Mouse (Mus musculus): ENCODE measurements around the gene Osbpl8. TPM values are rescaled to one million over a fixed set of nuclear protein-coding genes. Genes with fewer than 3 reads are reported as not detected.

Gene Osbpl8
- total and polyA plus RNA-seq, 3 experiments: 12.9 to 26.4 (median 23.4) TPM

DNA sequence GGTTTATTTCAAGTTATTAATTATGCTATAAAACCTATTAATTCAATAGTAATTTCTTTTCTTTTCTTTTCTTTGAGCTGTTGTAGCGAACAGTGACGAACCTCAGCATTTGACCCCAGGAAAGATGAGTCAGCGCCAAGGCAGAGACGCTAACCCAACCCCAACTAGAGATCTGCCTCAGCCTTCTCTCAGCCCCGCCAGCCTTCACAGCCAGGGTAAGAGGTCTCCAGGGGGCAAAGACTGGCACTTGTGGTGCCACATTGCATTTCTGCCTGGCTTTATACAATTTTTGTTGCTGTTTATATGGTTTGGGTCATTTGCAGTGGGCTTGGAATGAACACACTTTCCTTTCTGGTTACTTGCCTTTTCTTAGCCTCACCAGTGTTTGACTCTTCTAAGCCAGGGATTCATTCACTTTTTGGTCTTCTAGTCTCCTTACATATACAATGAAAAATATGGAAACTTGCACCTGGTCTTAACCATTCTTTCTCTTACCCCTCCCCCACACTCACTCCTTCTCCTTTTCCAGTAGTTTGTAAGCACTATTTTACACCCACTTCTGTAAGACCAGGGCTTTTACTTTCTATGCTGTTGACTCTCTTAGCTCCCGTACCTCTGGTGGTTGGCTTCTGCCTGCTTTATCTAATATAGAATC lies 69.1 kb downstream of the Osbpl8 start:
- peak; percentile 76 for DNase-seq (ENCODE audit: extremely low read depth)
- H3K79me2 ChIP-seq (replicated peaks; ENCODE audit: control insufficient read depth, extremely low read depth, insufficient read depth, poor library complexity, severe bottlenecking): peaks cover 18% of the 10 kb centered on the region
- no peak for TF ChIP-seq TBP (conservative IDR thresholded peaks at IDR 0.05; ENCODE audit: low read depth, low read length)
- TF ChIP-seq RCOR1 (conservative IDR thresholded peaks at IDR 0.05; ENCODE audit: low read depth, low read length): peak; percentile 68
- no peak for TF ChIP-seq ZNF384 (IDR thresholded peaks at IDR 0.05; ENCODE audit: low read depth, low read length)
- TF ChIP-seq ETS1 (conservative IDR thresholded peaks at IDR 0.05; ENCODE audit: low read depth, low read length): peak; percentile 49
- no peak for TF ChIP-seq MAZ (IDR thresholded peaks at IDR 0.05; ENCODE audit: low read depth, low read length)
- TF ChIP-seq UBTF (IDR thresholded peaks at IDR 0.05; ENCODE audit: low read depth, low read length): no peak
- peak; percentile 67; the same call in 1 of the 2 replicates for TF ChIP-seq IRF4 (IDR thresholded peaks at IDR 0.05; ENCODE audit: low read depth, low read length)
- 0 out of 2 replicates have a peak, but pooled peaks have one; percentile 19 for TF ChIP-seq JUND (conservative IDR thresholded peaks at IDR 0.05; ENCODE audit: low read depth, low read length)
- TF ChIP-seq MAFK (IDR thresholded peaks at IDR 0.05; ENCODE audit: insufficient replicate concordance, low read length): 0 out of 2 replicates have a peak, but pooled peaks have one; percentile 27
- peak; percentile 69; the same call in 1 of the 2 replicates for TF ChIP-seq CHD2 (IDR thresholded peaks at IDR 0.05; ENCODE audit: low read length)
- 0 out of 2 replicates have a peak, but pooled peaks have one; percentile 39 for TF ChIP-seq KAT2A (IDR thresholded peaks at IDR 0.05; ENCODE audit: insufficient replicate concordance, low read length)
- no peak for TF ChIP-seq PAX5 (IDR thresholded peaks at IDR 0.05; ENCODE audit: low read length)
- peak; percentile 42; the same call in 1 of the 2 replicates for TF ChIP-seq POLR2A (IDR thresholded peaks at IDR 0.05; ENCODE audit: low read depth, low read length)
- in situ Hi-C loops (cut with MboI; ENCODE audit: low pct_ligation_motif_present, low pct_unique_long_range_greater_than_20kb, low sequenced_read_pairs) (no loop called here), dilution Hi-C loops (cut with MboI; ENCODE audit: extremely low pct_ligation_motif_present, extremely low pct_unique_long_range_greater_than_20kb, low sequenced_read_pairs) (no loop called here)
- no peaks in the 10 kb centered on the region for H3K9me3 ChIP-seq (replicated peaks; ENCODE audit: low read length)
- peak overlapping the region; percentile 63 for H3K9ac ChIP-seq (ENCODE audit: insufficient read depth, low read depth)
- peaks cover 7 to 22% of the 10 kb centered on the region in 2 experiments for H3K4me1 ChIP-seq (ENCODE audit: control insufficient read depth in 1 of 2, insufficient read depth in 2 of 2)
- H3K27me3 ChIP-seq (replicated peaks): no peaks in the 10 kb centered on the region
- peaks cover 3 to 10% of the 10 kb centered on the region in 2 experiments for H3K36me3 ChIP-seq (replicated peaks in 1 of 2; ENCODE audit: control insufficient read depth in 1 of 2, insufficient read depth in 1 of 2, low read length in 1 of 2)
- H3K4me3 ChIP-seq (replicated peaks in 1 of 3; ENCODE audit: low read depth in 2 of 3, low read length in 2 of 3, poor library complexity in 1 of 3): peak overlapping the region; percentile 23 to 41 (median 24)
- peak overlapping the region; percentile 94 for H3K4me2 ChIP-seq (ENCODE audit: insufficient read depth, low read depth, poor library complexity, severe bottlenecking)
- peak overlapping the region; percentile 91 for H3K27ac ChIP-seq (ENCODE audit: insufficient read depth, low read depth)

DNA sequence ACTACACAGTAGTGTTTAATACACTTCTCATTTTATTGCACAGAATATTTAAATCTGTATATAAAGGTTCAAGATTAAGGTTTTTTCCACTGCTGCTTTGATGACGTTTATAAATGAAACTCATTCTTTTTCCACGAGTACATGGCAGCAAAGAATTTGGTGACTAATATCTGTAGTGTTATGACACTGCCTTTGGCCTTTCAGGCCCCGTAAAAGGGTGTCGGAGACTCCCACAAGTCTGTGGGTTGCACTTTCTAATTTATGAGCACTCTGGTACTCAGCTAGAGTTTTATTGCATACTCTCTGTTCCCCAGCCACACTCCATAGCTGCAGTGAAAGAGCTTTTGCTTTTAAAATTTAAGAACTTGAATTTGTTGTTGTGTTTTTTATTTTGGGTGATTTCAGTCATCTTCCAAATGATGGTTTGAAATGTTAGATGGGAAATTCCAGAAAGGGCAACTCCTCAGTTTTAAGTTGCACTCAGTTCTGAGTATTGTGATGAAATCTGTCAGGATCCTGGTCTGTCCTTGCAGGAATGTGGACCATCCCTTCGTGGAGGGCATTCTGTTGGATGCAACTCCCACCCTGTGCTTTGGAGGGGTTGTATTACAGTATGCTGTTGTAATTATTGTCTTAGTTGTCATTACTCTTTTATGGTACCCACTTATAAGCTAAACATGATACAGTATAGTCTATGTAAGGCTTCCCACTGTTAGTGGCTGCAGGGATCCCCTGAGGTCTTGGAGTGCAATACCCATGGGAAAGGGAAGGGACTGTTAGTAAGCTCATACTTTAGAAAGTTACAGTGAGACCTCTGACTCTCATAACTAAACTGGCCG lies 70.1 kb downstream of the Osbpl8 start:
- H3K36me3 ChIP-seq (replicated peaks in 1 of 2; ENCODE audit: control insufficient read depth in 1 of 2, insufficient read depth in 1 of 2, low read length in 1 of 2): peaks cover 6 to 20% of the 10 kb centered on the region in 2 experiments
- H3K27me3 ChIP-seq (replicated peaks): no peaks in the 10 kb centered on the region
- H3K9me3 ChIP-seq (replicated peaks; ENCODE audit: low read length): no peaks in the 10 kb centered on the region
- in situ Hi-C loops (cut with MboI; ENCODE audit: low pct_ligation_motif_present, low pct_unique_long_range_greater_than_20kb, low sequenced_read_pairs) (no loop called here), dilution Hi-C loops (cut with MboI; ENCODE audit: extremely low pct_ligation_motif_present, extremely low pct_unique_long_range_greater_than_20kb, low sequenced_read_pairs) (no loop called here)
- H3K4me3 ChIP-seq (replicated peaks in 1 of 3; ENCODE audit: low read depth in 2 of 3, low read length in 2 of 3, poor library complexity in 1 of 3): peak overlapping the region in 2 of 3 experiments; percentile 22 to 23
- H3K4me2 ChIP-seq (ENCODE audit: insufficient read depth, low read depth, poor library complexity, severe bottlenecking): peak overlapping the region; percentile 97
- H3K4me1 ChIP-seq (ENCODE audit: control insufficient read depth in 1 of 2, insufficient read depth in 2 of 2): peaks cover 7 to 22% of the 10 kb centered on the region in 2 experiments
- H3K27ac ChIP-seq (ENCODE audit: insufficient read depth, low read depth): peak overlapping the region; percentile 69
- peak; percentile 86 for DNase-seq (ENCODE audit: extremely low read depth)
- H3K9ac ChIP-seq (ENCODE audit: insufficient read depth, low read depth): peak overlapping the region; percentile 63
- peaks cover 17% of the 10 kb centered on the region for H3K79me2 ChIP-seq (replicated peaks; ENCODE audit: control insufficient read depth, extremely low read depth, insufficient read depth, poor library complexity, severe bottlenecking)
- TF ChIP-seq ELF1 (IDR thresholded peaks at IDR 0.05; ENCODE audit: low read depth, low read length) (no peak), PAX5 (IDR thresholded peaks at IDR 0.05; ENCODE audit: low read length) (no peak), POLR2AphosphoS2 (IDR thresholded peaks at IDR 0.05; ENCODE audit: low read depth, low read length) (no peak), MEF2A (IDR thresholded peaks at IDR 0.05; ENCODE audit: borderline replicate concordance, low read depth, low read length) (peak; percentile 92), RCOR1 (conservative IDR thresholded peaks at IDR 0.05; ENCODE audit: low read depth, low read length) (no peak), ZKSCAN1 (IDR thresholded peaks at IDR 0.05; ENCODE audit: borderline replicate concordance, low read depth, low read length) (no peak), CHD2 (IDR thresholded peaks at IDR 0.05; ENCODE audit: low read length) (no peak), MAZ (IDR thresholded peaks at IDR 0.05; ENCODE audit: low read depth, low read length) (no peak), KAT2A (IDR thresholded peaks at IDR 0.05; ENCODE audit: insufficient replicate concordance, low read length) (no peak), GABPA (IDR thresholded peaks at IDR 0.05; ENCODE audit: insufficient replicate concordance, low read depth, low read length) (no peak), MYC (IDR thresholded peaks at IDR 0.05; ENCODE audit: low read depth, low read length) (peak; percentile 79), TCF12 (IDR thresholded peaks at IDR 0.05; ENCODE audit: low read depth, low read length) (peak; percentile 77), MAX (IDR thresholded peaks at IDR 0.05; ENCODE audit: low read length) (no peak), NRF1 (IDR thresholded peaks at IDR 0.05; ENCODE audit: low read depth, low read length) (no peak), ZMIZ1 (IDR thresholded peaks at IDR 0.05; ENCODE audit: low read depth, low read length) (no peak), EP300 (IDR thresholded peaks at IDR 0.05; ENCODE audit: low read length) (peak; percentile 98), USF1 (IDR thresholded peaks at IDR 0.05; ENCODE audit: low read depth, low read length) (no peak), SIN3A (IDR thresholded peaks at IDR 0.05; ENCODE audit: low read length) (no peak), UBTF (IDR thresholded peaks at IDR 0.05; ENCODE audit: low read depth, low read length) (no peak), JUN (IDR thresholded peaks at IDR 0.05; ENCODE audit: insufficient read depth, low read depth, low read length) (peak; percentile 98), JUND (conservative IDR thresholded peaks at IDR 0.05; ENCODE audit: low read depth, low read length) (peak; percentile 100), SMC3 (IDR thresholded peaks at IDR 0.05; ENCODE audit: low read depth, low read length) (no peak)

Data from CH12.LX (cell line).